Mouse (Mus musculus) limb, embryonic 10.5 days (tissue): ENCODE data around the gene Slc9a8. TPM values are rescaled to one million over a fixed set of nuclear protein-coding genes. Genes with fewer than 3 reads are reported as not detected.

Source experiments
- DNase-seq: peaks from one replicate; pipeline ENCODE4 v3.0.0-alpha.2; 2017; ENCODE audit warnings: low spot score
- H3K27ac ChIP-seq: fragments of 300-500 bp; sonication (generic); 2 replicates; pipeline ENCODE4 v1.5.1; 2016; ENCODE audit warnings: mild to moderate bottlenecking
- H3K27me3 ChIP-seq: fragments of 300-500 bp; sonication (generic); 2 replicates; pipeline ENCODE4 v1.6.1; 2016; ENCODE audit warnings: low read depth, mild to moderate bottlenecking; ENCODE audit not compliant: poor library complexity, severe bottlenecking
- H3K36me3 ChIP-seq: fragments of 300-500 bp; sonication (generic); 2 replicates; pipeline ENCODE4 v1.6.1; 2016; ENCODE audit warnings: mild to moderate bottlenecking, moderate library complexity
- H3K4me1 ChIP-seq: fragments of 300-500 bp; sonication (generic); 2 replicates; pipeline ENCODE4 v1.6.1; 2016
- H3K4me3 ChIP-seq: fragments of 300-500 bp; sonication (generic); 2 replicates; pipeline ENCODE4 v1.5.1; 2016; ENCODE audit warnings: mild to moderate bottlenecking, moderate library complexity
- H3K9me3 ChIP-seq: fragments of 300-500 bp; sonication (generic); replicated peaks from 2 replicates; pipeline ENCODE4 v1.6.1; 2016; ENCODE audit warnings: mild to moderate bottlenecking
- WGBS: fragments of 180-500 bp; shearing (Covaris S2); methylation state at CpG from one replicate; pipeline ENCODE4 v1.1.7; 2016; 5-methylcytosine and 5-hydroxymethylcytosine counted together
- polyA plus RNA-seq: library from polyadenylated mRNA; unstranded; fragments of >200 nt; fragmentation: Nextera tagmentation; extraction: Ambion mirVana; gene quantifications from 2 replicates; pipeline ENCODE4 v1.2.1, GENCODE M21; 2016

Gene Slc9a8
- polyA plus RNA-seq, 1 experiment from 2014 or later, result 32.0 TPM

- H3K27ac ChIP-seq, result no peak overlapping the region
- peaks cover 6% of the 10 kb centered on the region for H3K4me1 ChIP-seq
- no peaks in the 10 kb centered on the region for H3K27me3 ChIP-seq
- peaks cover 13% of the 10 kb centered on the region for H3K36me3 ChIP-seq
- 82% methylated on average over 5 of the region's 5 CpGs for WGBS
- DNase-seq, result peak; percentile 54
- no peaks in the 10 kb centered on the region for H3K9me3 ChIP-seq
- H3K4me3 ChIP-seq, result no peak overlapping the region
These were observed 75.8 kb downstream of the Slc9a8 start for GRCm38 (mm10) chr2:167497272-167497671.

- H3K36me3 ChIP-seq, result peaks cover 33% of the 10 kb centered on the region
- peaks cover 33% of the 10 kb centered on the region for H3K4me1 ChIP-seq
- H3K4me3 ChIP-seq, result peak overlapping the region; percentile 100
- no peaks in the 10 kb centered on the region for H3K9me3 ChIP-seq
- no peak for DNase-seq
- peak overlapping the region; percentile 98 for H3K27ac ChIP-seq
- H3K27me3 ChIP-seq, result no peaks in the 10 kb centered on the region
- WGBS, result 50% methylated on average over 13 of the region's 13 CpGs
These were observed 81.2 kb downstream of the Slc9a8 start for GRCm38 (mm10) chr2:167502554-167503252.

DNA sequence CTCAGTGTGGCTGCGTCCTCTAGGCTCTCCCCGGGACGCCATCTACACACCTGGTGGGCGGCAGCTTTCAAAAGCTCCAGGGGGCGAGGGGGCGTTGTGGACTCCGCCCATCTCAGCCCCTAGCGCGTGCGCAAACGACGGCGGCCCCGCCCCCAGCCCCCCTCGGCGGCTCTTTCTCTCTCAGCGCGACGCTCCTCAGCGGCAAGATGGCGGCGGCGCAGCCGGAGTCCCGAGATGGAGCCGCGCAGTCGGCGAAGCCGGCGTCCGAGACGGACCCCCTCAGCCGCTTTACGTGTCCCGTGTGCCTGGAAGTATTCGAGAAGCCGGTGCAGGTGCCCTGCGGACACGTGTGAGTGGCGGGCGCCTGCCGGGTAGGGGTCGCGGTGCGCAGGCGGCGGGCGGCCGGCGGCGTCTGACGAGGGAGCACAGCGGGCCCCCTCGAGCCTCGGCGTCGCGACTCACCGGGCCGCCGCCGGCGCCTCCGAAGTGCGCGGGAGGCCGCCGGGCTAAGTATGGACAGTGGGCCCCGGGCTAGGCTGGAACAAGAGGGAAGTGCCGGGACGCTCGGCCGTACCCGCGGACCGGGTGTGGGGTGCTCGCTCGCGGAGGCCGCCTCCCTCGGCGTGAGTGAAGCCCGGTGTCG, 81.9 kb downstream of the Slc9a8 start:
- H3K27me3 ChIP-seq, result no peaks in the 10 kb centered on the region
- H3K4me1 ChIP-seq, result peaks cover 33% of the 10 kb centered on the region
- H3K9me3 ChIP-seq, result no peaks in the 10 kb centered on the region
- peaks cover 40% of the 10 kb centered on the region for H3K36me3 ChIP-seq
- peak overlapping the region; percentile 100 for H3K4me3 ChIP-seq
- H3K27ac ChIP-seq, result peak overlapping the region; percentile 98
- peak; percentile 95 for DNase-seq
- under 1% methylated on average over 77 of the region's 85 CpGs for WGBS

DNA sequence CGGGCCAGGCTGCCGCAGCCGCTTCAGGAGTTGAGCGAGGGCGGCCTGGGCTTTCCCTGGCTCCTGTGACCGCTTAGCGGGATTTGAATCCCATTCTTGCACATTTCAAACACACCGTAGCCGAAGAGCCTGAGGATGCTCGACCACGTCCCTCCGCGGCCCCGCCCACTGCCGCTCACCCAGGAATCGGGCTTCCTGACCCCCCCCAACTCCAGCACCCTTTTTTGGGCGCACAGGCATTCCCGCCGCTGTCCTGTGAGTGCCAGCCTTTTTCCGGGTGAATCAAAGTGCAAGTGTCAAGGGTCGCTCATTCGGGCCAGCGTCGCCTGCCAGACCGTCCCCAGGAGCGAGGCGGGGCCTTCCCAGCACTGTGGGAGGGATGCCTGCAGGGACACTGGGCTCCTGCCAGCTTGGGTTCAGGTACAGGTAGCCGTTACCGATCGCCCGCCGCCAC, 82.4 kb downstream of the Slc9a8 start:
- Histone ChIP-seq H3K27me3 (no peaks in the 10 kb centered on the region), H3K36me3 (peaks cover 45% of the 10 kb centered on the region), H3K4me1 (peaks cover 33% of the 10 kb centered on the region), H3K27ac (peak overlapping the region; percentile 98), H3K4me3 (peak overlapping the region; percentile 100), H3K9me3 (no peaks in the 10 kb centered on the region)
- no peak for DNase-seq
- WGBS, result 1% methylated on average over 32 of the region's 32 CpGs

DNA sequence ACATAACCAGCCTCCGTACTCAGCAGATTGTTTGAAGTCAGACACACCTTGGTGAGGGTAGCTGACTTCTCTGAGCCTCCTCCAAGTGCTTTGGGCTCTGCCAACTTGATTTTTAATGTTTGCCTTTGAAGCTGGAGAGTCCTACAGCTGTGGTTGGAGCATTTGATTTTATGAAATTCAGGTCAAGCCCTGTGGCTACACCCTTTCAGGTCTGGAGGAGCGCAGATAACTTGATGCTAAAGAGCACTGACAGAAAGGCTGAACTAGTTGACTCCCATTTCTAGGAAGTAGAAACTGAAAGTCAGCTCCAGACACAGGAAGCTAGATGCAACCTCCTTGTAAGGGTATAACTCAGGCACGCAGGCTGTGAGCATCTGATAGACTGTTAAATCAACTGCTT, 83.6 kb downstream of the Slc9a8 start:
- Histone ChIP-seq H3K4me1 (peaks cover 33% of the 10 kb centered on the region), H3K9me3 (no peaks in the 10 kb centered on the region), H3K4me3 (0 out of 2 replicates have a peak overlapping the region, but pooled peaks have one; percentile 100), H3K36me3 (peaks cover 57% of the 10 kb centered on the region), H3K27ac (no peak overlapping the region), H3K27me3 (no peaks in the 10 kb centered on the region)
- no peak for DNase-seq
- WGBS, result 90% methylated on average over 3 of the region's 3 CpGs

DNA sequence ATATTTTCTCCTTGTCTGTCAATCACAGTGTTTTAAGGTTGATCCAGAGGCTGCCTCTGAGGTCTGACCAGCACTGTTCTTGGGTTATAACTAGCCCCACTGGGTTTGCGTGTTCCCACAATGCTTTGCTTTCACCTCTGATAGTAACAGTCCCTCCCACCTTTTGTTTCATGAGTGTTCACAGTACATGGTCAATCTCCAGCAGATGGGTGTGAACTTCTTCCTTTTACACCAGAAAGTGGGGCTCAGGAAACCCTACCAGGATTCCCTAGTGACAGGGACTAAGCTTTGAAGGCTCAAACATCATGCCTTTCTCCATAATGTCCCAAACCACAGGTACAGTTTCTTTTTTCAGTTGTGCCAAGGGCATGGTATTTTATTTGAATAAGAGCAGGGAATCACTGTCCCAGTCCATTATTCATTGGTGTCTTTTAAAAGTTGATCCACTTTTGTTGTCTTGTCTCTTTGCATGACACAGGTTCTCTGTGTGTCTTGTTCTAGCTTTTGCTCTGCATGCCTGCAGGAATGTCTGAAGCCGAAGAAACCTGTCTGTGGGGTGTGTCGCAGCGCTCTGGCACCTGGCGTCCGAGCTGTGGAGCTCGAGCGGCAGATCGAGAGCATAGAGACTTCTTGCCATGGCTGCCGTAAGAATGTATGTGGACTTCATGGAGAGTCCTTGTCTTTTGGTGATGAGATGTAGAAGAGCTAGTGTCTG, 85.2 kb downstream of the Slc9a8 start:
- DNase-seq, result no peak
- Histone ChIP-seq H3K27ac (no peak overlapping the region), H3K36me3 (peaks cover 73% of the 10 kb centered on the region), H3K27me3 (no peaks in the 10 kb centered on the region), H3K4me3 (no peak overlapping the region), H3K9me3 (no peaks in the 10 kb centered on the region), H3K4me1 (peaks cover 33% of the 10 kb centered on the region)
- 97% methylated on average over 10 of the region's 10 CpGs for WGBS

DNA sequence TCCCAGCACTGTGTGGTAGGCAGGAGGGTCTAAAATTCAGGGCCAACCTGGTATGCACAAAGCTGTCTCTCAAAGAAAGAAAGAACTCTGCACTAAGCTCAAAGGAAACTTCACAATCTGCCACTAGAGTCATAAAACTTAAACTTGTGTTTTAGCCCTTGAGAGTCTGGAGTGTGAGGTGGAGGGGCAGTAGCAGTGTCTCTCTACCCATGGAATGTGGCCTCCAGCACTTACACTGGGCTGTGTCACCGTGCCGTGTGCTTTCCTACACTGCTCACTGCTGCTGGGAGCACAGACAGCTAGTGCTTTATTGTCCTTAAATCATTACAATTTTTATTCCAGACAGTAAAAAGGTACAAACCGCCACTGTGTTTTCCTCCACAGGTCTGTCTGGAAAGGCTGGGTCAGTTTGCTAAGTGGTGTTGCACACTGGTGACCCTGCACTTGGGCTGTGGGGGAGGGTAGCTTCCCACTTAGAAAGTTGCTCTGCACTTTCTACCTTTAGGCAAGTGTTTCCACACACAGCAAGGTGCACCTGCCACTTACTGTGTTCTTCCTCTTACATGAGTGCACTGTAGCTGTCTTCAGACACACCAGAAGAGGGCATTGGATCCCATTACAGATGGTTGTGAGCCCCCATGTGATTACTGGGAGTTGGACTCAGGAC, 86.3 kb downstream of the Slc9a8 start:
- H3K4me3 ChIP-seq, result no peak overlapping the region
- no peak for DNase-seq
- H3K27ac ChIP-seq, result no peak overlapping the region
- H3K4me1 ChIP-seq, result peaks cover 29% of the 10 kb centered on the region
- H3K27me3 ChIP-seq, result no peaks in the 10 kb centered on the region
- 95% methylated on average over 3 of the region's 3 CpGs for WGBS
- H3K36me3 ChIP-seq, result peaks cover 85% of the 10 kb centered on the region
- H3K9me3 ChIP-seq, result no peaks in the 10 kb centered on the region

DNA sequence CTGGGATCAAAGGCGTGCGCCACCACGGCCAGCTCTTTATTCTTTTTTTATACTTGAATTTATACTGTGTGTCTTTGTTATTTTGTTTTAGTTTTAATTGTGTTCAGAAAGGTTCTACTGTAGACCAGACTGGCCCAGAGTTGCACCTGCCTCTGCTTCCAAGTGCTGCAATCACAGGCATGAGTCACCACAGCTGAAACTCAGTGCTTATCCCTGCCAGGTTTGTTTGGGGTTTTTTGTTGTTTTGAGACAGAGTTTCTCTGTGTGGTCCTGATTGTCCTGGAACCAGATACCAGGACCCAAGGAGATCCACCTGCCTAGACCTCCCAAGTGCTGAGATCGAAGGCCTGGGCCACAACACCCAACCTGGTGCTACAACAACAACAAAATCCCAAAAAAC, 87.1 kb downstream of the Slc9a8 start:
- H3K36me3 ChIP-seq, result peaks cover 92% of the 10 kb centered on the region

DNA sequence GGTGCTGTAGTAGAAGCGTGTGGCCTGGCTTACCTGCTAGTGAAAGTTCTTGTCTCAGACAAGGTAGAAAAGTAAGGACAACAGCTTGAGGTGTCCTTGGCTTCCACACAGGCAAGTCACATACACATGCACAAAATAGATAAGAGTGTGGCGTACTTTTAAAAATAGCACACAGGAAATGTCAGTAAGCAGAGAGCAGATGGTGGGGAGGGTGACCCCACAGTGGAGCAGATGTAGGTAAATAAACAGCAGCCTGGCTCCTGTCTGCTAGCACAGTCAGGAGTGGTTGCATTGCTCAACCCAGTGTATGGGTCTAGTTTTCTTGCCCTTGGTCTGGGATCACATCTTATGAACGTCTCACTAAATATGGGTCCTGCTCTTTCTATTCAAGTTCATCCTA, 89.0 kb downstream of the Slc9a8 start:
- WGBS, result 88% methylated on average over 3 of the region's 3 CpGs
- Histone ChIP-seq H3K9me3 (no peaks in the 10 kb centered on the region), H3K4me1 (peaks cover 11% of the 10 kb centered on the region), H3K4me3 (no peak overlapping the region), H3K36me3 (peaks cover 98% of the 10 kb centered on the region), H3K27ac (no peak overlapping the region), H3K27me3 (no peaks in the 10 kb centered on the region)
- no peak for DNase-seq

More for the DNA sequence above, 87.1 kb downstream of the Slc9a8 start:
- no peaks in the 10 kb centered on the region for H3K9me3 ChIP-seq
- DNase-seq, result no peak
- peaks cover 27% of the 10 kb centered on the region for H3K4me1 ChIP-seq
- no peak overlapping the region for H3K27ac ChIP-seq
- WGBS, result 96% methylated on average over 4 of the region's 4 CpGs
- H3K27me3 ChIP-seq, result no peaks in the 10 kb centered on the region
- no peak overlapping the region for H3K4me3 ChIP-seq

GRCm38 (mm10) chr2:167512365-167512764, 90.9 kb downstream of the Slc9a8 start:
- 97% methylated on average over 9 of the region's 9 CpGs for WGBS
- no peak overlapping the region for H3K27ac ChIP-seq
- DNase-seq, result no peak

GRCm38 (mm10) chr2:167512970-167513369, 91.5 kb downstream of the Slc9a8 start:
- Histone ChIP-seq H3K27me3 (no peaks in the 10 kb centered on the region), H3K4me1 (no peaks in the 10 kb centered on the region), H3K4me3 (no peak overlapping the region), H3K36me3 (peaks cover 100% of the 10 kb centered on the region), H3K9me3 (no peaks in the 10 kb centered on the region), H3K27ac (no peak overlapping the region)
- WGBS, result 93% methylated on average over 5 of the region's 5 CpGs
- no peak for DNase-seq

More at GRCm38 (mm10) chr2:167512365-167512764, 90.9 kb downstream of the Slc9a8 start:
- Histone ChIP-seq H3K9me3 (no peaks in the 10 kb centered on the region), H3K36me3 (peaks cover 100% of the 10 kb centered on the region), H3K27me3 (no peaks in the 10 kb centered on the region), H3K4me3 (no peak overlapping the region), H3K4me1 (no peaks in the 10 kb centered on the region)

DNA sequence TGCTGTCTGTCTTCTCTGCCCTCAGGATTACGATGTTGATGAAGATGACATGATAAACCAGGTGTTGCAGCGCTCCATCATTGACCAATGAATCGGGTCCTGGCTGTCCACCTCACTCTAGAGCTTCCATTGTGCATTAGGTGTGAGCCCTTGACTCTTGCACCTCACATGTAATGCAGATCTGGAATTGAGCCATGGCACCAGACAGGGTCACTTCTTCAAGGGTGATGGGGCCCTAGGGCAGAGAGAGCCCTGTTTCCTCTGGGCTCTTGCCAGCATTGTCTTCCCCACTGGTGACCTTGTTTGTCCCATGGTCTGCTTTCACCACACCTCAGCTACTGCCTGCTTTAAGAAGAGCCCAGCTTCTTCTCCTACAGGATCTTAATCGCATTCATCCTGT, 93.1 kb downstream of the Slc9a8 start:
- no peak overlapping the region for H3K27ac ChIP-seq
- H3K4me1 ChIP-seq, result no peaks in the 10 kb centered on the region
- 97% methylated on average over 4 of the region's 4 CpGs for WGBS
- H3K27me3 ChIP-seq, result no peaks in the 10 kb centered on the region
- peaks cover 99% of the 10 kb centered on the region for H3K36me3 ChIP-seq
- H3K4me3 ChIP-seq, result no peak overlapping the region
- H3K9me3 ChIP-seq, result no peaks in the 10 kb centered on the region
- DNase-seq, result no peak
